Mouse (Mus musculus) Muller cell, postnatal 12 days (primary cell): Measurements from ENCODE around the gene Pip4k2b.

Source experiments
- DNase-seq: peaks from one replicate; pipeline ENCODE4 v3.0.0-alpha.2; 2015; ENCODE audit errors: inconsistent ontology term

Pip4k2b gene

DNA sequence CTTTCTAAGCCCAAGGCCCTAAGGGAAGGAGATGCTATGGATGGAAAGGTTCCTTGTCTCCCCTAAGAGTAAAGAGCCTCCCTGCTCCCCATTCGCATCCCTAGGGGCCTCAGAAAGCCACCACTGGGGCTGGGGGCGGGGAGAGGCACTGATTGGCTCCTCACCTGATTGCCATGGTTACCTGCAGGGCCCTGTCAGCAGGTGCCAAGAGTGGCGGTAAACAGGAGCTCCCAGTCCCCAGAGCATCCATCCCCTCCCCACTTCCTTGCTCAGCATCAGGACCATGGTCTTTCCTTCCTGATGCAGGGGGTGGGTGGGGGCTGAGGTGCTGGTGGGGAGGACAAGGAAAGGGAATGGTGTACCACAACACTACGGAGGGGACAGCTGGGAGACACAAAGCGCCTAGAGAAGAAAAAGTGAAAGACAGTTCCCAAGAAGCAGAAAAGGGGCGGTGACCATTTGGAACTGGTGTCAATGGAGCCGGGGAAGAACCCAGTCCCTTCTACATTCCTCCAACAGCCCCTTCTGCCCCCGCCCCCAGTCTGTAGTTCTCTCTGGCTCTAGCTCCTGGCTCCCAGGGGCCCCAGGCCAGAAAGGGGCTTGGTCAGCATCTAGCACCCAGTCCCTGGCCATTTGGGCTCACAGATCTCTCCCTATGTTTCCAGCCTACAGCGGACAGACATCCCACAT is 48.6 kb downstream of the Pip4k2b start:
- DNase-seq: no peak

GRCm38 (mm10) chr11:97694921-97695711 is 49.4 kb downstream of the Pip4k2b start:
- DNase-seq: peak; percentile 88

DNA sequence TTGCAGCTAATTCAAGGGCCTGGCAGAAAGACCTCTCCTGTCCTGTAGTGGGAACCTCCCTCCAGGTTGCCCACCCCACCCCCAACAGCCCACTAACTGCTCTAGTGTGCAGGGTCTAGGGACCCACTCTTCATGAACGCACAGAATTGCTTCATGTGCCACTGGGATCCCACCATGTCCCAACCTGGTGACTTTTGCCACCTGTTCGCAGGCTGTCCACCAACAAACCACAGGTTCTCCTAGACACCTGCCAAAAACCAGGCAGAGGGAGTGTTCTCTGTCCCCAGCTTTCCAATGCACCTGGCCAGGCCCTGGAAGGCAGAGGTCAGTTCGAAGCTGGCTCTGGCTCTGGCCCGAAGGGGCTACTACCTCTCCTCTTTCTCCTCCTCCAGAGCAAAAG is 50.1 kb downstream of the Pip4k2b start:
- DNase-seq: no peak

DNA sequence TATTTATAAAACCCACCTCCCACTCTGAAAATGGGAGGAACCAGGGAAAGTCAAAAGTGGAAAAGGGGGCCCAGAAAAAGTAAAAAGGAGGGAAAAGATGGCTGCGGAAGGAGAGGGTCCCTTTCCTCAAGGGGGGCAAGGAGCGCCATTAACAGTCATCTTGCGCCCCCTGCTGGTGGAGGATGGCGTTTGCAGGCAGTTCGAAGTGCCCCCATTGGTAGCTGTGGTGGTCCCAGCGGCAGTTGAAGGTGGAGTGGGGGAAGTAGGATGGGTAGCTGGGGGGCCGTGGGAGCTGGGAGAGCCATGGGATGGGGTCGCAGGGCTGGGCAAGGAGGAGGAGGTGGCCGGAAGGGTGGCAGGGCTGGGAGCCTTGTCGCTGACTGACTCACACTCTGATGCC is 54.6 kb downstream of the Pip4k2b start:
- no peak for DNase-seq

DNA sequence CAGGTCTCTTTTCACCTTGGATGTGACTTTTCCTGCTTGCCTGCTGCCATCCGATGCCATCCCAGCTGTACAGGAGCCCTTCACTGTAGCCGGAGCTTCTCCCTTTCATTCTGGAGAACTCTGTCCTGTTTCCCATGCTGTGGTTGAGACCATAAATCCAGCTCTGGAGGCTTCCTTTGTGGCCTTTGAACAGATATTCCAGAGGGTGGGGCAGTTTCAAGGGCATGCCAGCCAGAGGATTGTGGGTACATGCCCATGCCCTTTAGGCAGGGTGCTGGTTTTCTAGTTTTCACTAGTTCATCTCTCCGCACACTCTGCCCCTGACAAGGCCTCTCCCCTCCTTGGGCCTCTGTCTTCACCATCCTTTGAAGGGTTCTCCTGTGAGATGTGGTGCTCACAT is 57.4 kb downstream of the Pip4k2b start:
- no peak for DNase-seq

DNA sequence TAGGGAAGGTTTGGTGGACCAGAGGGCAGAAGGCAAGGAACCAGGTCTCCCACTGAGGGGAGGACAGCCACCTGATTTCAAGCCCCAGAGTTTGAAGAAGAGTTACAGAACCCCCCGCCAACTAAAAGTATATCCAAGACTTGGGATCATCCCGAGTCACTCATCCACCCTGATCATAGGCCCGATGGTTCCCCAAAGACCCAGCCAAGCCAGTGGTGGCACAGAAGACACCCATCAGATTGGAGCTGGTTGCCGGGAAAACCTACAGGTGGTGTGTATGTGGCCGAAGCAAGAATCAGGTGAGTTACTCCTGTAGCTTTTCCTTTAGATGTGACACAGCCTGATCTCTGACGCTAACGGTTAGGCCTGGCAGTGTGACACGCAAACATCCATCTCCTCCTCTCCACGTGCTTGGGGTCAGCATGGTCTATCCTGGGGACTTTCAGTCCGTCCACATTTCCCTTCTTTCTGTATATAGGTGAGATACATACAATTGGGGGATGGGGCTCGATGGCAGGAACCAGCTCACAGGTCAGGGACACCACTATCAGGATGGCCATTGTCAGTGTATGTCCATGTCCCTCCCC is 58.1 kb downstream of the Pip4k2b start:
- no peak for DNase-seq

DNA sequence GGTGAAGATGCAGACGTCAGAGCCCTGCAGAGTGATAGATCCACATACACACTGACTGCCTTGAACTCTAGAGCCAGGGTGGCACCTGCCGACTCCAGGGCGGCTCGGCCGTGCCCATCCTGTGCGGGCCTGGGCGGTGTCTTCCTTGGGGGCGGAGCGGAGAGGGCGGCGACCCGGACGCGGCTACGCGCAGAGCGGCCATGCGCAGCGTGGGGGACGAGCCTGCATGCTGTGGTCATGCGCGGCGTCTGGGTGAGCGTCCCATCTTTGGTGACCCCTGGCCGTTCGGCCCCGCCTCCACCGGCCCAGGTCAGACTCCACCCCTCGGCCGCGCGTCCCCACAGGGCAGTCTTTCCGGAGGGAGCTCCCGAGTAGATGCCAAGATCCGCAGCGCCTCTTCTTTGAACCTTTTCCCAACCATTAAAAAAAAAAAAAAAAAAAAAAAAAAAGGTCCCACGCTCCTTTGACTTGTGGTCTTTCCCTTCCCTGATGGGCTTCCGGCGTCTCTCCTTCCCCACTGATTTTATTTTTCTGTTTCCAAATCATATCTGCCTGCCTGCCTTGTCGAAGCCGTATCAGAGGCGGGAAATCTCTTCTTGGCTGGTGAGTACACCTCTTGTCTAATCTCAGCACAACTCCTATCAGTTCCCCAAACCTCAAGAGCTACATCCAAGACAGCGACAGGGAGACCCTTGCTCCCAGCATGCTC is 58.7 kb downstream of the Pip4k2b start, which contains the start of gene Cisd3:
Gene Cisd3, plus strand, starts transcription at position 214 of the 709 bp plus-strand sequence.
- peak; percentile 95 for DNase-seq

DNA sequence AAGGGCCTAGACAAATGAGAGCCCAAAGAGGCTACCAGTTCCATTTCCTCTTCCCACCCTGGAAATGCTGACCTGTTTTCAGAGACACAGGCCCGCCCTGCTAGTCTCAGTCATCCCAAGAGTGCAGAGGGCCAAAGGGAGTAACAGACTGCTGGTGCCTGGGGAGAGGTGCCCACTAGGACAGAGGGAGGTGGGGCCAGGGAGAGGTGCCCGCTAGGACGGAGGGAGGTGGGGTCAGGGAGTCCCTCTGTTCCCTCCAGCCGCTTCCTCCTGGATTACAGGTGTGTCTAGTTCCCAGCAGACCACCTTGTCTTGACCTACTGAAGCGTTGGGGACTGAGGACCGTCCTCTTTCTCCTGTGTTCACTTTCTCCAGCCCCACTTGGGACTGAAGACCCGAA is 59.7 kb downstream of the Pip4k2b start:
- no peak for DNase-seq

- no peak for DNase-seq
Observed at GRCm38 (mm10) chr11:97684063-97684680, 60.3 kb downstream of the Pip4k2b start.

GRCm38 (mm10) chr11:97682504-97683055 is 61.9 kb downstream of the Pip4k2b start:
- DNase-seq: no peak

- peak; percentile 75 for DNase-seq
Observed at GRCm38 (mm10) chr11:97680430-97680829, 64.1 kb downstream of the Pip4k2b start.

- DNase-seq: no peak
Observed at GRCm38 (mm10) chr11:97678301-97678700, 66.2 kb downstream of the Pip4k2b start.

- no peak for DNase-seq
Observed at GRCm38 (mm10) chr11:97677842-97678241, 66.7 kb downstream of the Pip4k2b start.

DNA sequence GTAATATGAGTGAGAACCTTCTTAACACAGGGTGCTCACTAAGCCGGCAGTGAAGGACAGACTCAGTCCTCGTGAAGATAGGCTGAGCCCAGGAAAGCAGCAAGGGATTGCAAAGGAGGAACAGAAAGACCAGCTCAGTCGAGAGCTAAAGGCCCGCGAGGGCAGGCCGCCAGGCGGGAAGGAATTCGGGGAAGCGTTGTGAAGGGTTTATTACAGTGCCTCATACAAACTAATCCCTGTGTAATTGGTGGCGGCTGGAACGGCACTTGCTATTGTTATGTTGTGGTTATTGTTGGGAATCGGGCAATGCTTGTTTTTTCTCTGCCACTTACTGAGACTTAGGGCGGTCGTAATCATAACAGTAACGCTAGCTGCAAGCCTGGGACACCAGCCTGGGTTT is 67.1 kb downstream of the Pip4k2b start:
- DNase-seq: peak; percentile 88

- DNase-seq: no peak
Observed at GRCm38 (mm10) chr11:97676050-97676754, 68.3 kb downstream of the Pip4k2b start.

DNA sequence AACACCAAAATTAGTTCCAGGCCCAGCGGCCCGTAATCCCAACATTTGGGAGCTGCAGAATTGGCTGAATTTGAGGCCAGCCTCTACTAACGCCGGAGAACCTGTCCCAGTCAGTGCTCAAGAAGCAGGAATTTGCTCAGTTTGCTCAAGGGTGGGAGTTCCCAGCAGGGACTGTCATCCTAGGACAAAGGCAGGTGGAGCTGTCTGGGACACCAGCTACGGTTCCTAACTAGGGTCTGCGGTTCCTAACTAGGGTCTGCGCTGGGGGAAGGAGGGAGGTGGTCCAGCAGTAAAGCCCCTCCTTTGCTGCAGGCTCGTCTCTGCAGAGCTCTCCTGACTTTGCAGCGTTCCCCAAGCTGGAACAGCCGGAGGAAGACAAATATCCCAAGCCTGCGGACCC is 71.4 kb downstream of the Pip4k2b start:
- DNase-seq: no peak

GRCm38 (mm10) chr11:97671177-97671527 is 73.4 kb downstream of the Pip4k2b start:
- no peak for DNase-seq

DNA sequence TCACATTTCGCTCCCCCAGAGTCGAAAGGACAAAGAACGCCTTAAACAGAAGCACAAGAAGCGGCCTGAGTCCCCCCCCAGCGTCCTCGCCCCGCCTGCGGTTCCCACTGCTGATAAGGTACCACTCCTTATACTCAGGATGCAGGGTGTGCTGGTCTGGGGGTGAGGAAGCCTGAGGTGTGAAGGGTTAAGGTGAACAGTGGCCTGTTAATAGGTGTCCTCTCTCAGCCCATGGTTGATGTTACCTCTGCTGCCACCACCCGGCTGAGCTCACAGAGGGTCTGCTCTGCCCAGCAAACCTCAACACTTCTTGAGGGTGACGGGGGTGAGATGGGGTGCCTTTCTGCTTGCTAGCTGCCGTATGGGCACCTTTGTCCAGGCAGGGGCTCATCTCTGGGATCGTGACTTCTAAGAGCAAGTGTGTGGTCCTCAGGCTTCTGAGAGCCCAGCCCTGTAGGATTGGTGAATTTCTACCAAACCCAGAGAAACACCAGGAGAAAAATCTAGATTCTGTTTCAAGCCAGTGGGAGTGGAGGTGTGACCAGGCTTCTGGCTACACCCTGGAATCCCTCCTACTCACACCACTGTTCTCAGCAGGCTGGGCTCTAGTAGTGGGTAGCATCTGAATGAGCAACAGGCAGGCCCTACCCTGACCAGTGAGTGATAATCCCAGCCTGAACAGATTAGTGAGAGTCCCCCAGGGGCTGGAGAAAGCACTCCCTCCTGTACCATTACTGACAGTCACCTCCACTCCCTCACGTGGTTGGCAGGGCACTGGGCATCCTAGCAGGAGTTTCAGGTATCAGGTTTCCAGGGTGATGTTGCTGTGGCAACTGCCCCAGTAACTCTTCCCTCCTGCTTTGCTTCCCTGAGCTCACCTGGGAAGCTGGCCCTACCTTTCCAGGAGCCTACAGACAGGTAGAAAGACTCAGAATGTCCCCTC is 74.0 kb downstream of the Pip4k2b start:
- DNase-seq: no peak

DNA sequence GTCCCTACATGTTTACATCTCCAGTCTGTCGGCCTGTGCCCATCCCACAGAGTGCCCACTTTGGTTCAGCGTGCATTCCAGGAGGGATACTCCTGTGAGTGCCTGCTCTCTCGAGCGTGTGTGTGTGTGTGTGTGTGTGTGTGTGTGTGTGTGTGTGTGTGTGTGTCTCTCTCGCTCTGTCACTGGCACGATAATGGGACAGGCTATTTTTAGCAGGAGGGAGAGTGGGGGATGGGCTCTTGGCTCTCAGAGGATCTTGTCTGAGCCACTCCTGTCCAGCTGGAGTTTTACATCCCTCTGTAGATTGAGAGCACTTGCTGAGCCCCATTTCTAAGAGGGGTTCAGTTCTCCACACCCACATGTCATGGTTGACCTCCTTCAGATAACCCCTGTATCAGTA is 74.7 kb downstream of the Pip4k2b start:
- peak; percentile 79 for DNase-seq

DNA sequence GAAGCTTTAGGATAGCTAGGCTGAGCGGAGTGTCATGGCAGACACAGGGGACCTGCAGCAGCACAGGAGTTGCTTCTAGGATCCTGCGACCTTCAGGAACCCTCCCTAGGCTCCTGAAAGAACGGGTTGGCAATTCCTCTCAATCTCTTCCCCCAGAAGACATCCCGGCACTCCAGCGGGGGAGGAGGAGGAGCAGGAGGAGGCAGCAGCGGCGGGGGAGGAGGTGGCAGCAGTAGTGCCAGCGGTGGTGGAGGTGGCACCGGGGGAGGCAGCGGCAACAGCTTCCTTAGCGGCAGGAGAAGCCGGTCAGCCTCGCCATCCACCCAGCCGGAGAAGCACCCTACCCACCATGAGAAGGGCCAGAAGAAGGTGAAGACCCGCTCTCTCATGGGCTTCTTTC is 75.2 kb downstream of the Pip4k2b start:
- DNase-seq: peak; percentile 11
